Mouse (Mus musculus): Measurements from ENCODE around the gene Kcnc1. TPM values are rescaled to one million over a fixed set of nuclear protein-coding genes. Genes with fewer than 3 reads are reported as not detected.

The Kcnc1 gene
- total and polyA plus RNA-seq, 3 experiments: not detected

DNA sequence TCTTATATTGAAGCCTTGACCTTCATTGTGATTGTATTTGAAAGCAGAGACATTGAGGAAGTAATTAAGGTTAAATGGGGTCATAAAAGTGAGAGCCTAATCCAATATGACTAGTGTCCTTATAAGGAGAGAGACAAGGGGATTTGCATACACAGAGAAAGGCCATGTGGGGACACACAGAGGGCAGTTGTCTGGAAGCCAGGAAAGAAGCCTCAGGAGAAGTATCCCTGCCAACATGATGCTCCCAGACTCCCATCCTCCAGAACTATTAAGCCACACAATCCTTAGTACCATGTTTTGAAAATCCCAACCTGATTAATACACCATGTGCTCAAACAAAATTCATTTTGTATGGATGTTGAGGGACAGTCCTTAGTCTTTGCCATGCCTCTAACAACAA, 34.5 kb upstream of the Kcnc1 start:
- Histone ChIP-seq H3K79me2 (ENCODE audit: control insufficient read depth, insufficient read depth, low read length, poor library complexity) (no peaks in the 10 kb centered on the region), H3K9ac (ENCODE audit: control insufficient read depth, low read depth, low read length, poor library complexity, severe bottlenecking) (no peak overlapping the region), H3K36me3 (ENCODE audit: control insufficient read depth in 1 of 2, insufficient read depth in 2 of 2, low read length in 2 of 2) (no peaks in the 10 kb centered on the region), H3K27me3 (ENCODE audit: control insufficient read depth in 1 of 2, insufficient read depth in 2 of 2, low read length in 2 of 2) (no peaks in the 10 kb centered on the region), H3K9me3 (replicated peaks; ENCODE audit: insufficient read depth, low read length) (no peaks in the 10 kb centered on the region), H3K4me3 (ENCODE audit: control insufficient read depth in 1 of 2, insufficient read depth in 1 of 2, low read depth in 2 of 2, low read length in 2 of 2) (no peak overlapping the region), H3K4me1 (ENCODE audit: control insufficient read depth in 1 of 2, insufficient read depth in 2 of 2, low read length in 2 of 2) (no peaks in the 10 kb centered on the region), H3K27ac (ENCODE audit: control insufficient read depth, low read depth, low read length) (no peak overlapping the region)
- DNase-seq (ENCODE audit: low read depth, low spot score): no peak
- no peak for TF ChIP-seq MEF2A (IDR thresholded peaks at IDR 0.05; ENCODE audit: extremely low read depth, insufficient replicate concordance, low read depth, low read length, poor library complexity, severe bottlenecking)
- no peak for TF ChIP-seq E2F4 (IDR thresholded peaks at IDR 0.05; ENCODE audit: borderline replicate concordance, low read depth, low read length)
- TF ChIP-seq BHLHE40 (IDR thresholded peaks at IDR 0.05; ENCODE audit: borderline replicate concordance, low read depth, low read length): no peak
- TF ChIP-seq KAT2A (conservative IDR thresholded peaks at IDR 0.05; ENCODE audit: low read depth, low read length): no peak
- TF ChIP-seq NELFE (IDR thresholded peaks at IDR 0.05; ENCODE audit: low read depth, low read length): no peak
- TF ChIP-seq HCFC1 (IDR thresholded peaks at IDR 0.05; ENCODE audit: low read depth, low read length): no peak
- TF ChIP-seq TBP (IDR thresholded peaks at IDR 0.05; ENCODE audit: low read depth, low read length): no peak
- no peak for TF ChIP-seq EP300 (IDR thresholded peaks at IDR 0.05; ENCODE audit: low read depth in 1 of 2, low read length in 2 of 2)
- TF ChIP-seq ZMIZ1 (IDR thresholded peaks at IDR 0.05; ENCODE audit: low read depth, low read length): no peak
- TF ChIP-seq ELF1 (IDR thresholded peaks at IDR 0.05; ENCODE audit: low read depth, low read length): no peak
- no peak for TF ChIP-seq MAZ (IDR thresholded peaks at IDR 0.05; ENCODE audit: low read depth, low read length)
- TF ChIP-seq POLR2A (IDR thresholded peaks at IDR 0.05; ENCODE audit: control insufficient read depth in 1 of 2, insufficient read depth in 1 of 2, low read depth in 1 of 2, low read length in 2 of 2, poor library complexity in 1 of 2): no peak
- no peak for TF ChIP-seq SMC3 (IDR thresholded peaks at IDR 0.05; ENCODE audit: low read depth, low read length)
- no peak for TF ChIP-seq TCF12 (IDR thresholded peaks at IDR 0.05; ENCODE audit: low read depth, low read length)
- no peak for TF ChIP-seq NRF1 (IDR thresholded peaks at IDR 0.05; ENCODE audit: insufficient read depth, low read depth, low read length, poor library complexity, severe bottlenecking)
- TF ChIP-seq GATA1 (IDR thresholded peaks at IDR 0.05; ENCODE audit: low read depth, low read length): no peak
- TF ChIP-seq SIN3A (IDR thresholded peaks at IDR 0.05; ENCODE audit: low read length): no peak

DNA sequence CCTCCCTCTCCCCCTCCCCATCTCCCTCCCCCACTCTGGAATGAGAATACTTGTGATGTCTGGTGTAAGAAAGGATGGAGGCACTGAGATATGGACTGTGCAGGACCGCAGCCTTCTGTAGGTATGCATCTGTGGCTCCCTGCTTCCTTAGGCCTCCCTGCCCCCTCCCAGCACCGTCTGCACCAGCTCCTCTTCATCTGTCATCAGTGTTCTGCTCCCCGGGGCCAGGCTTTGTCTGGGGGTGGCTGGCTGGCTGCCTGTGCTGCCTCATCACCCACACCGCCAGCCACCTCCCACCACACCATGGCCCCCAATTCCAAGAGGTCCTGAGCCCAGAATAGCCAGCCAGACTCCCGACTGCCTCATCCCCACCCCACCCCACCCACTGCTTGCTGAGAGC, 32.1 kb upstream of the Kcnc1 start:
- DNase-seq (ENCODE audit: low read depth, low spot score): no peak

More for the DNA sequence above, 32.1 kb upstream of the Kcnc1 start:
- TF ChIP-seq EP300 (IDR thresholded peaks at IDR 0.05; ENCODE audit: low read depth in 1 of 2, low read length in 2 of 2) (no peak), MAZ (IDR thresholded peaks at IDR 0.05; ENCODE audit: low read depth, low read length) (no peak), ZNF384 (IDR thresholded peaks at IDR 0.05; ENCODE audit: low read depth, low read length) (no peak), SIN3A (IDR thresholded peaks at IDR 0.05; ENCODE audit: low read length) (no peak), GATA1 (IDR thresholded peaks at IDR 0.05; ENCODE audit: low read depth, low read length) (no peak), MXI1 (IDR thresholded peaks at IDR 0.05; ENCODE audit: low read depth, low read length) (no peak), ELF1 (IDR thresholded peaks at IDR 0.05; ENCODE audit: low read depth, low read length) (no peak), JUND (IDR thresholded peaks at IDR 0.05; ENCODE audit: low read depth, low read length) (no peak), SMC3 (IDR thresholded peaks at IDR 0.05; ENCODE audit: low read depth, low read length) (no peak), NELFE (IDR thresholded peaks at IDR 0.05; ENCODE audit: low read depth, low read length) (no peak), BHLHE40 (IDR thresholded peaks at IDR 0.05; ENCODE audit: borderline replicate concordance, low read depth, low read length) (no peak), MAX (IDR thresholded peaks at IDR 0.05; ENCODE audit: low read length) (no peak), ZMIZ1 (IDR thresholded peaks at IDR 0.05; ENCODE audit: low read depth, low read length) (no peak)
- Histone ChIP-seq H3K9ac (ENCODE audit: control insufficient read depth, low read depth, low read length, poor library complexity, severe bottlenecking) (no peak overlapping the region), H3K36me3 (ENCODE audit: control insufficient read depth in 1 of 2, insufficient read depth in 2 of 2, low read length in 2 of 2) (no peaks in the 10 kb centered on the region), H3K9me3 (replicated peaks; ENCODE audit: insufficient read depth, low read length) (no peaks in the 10 kb centered on the region), H3K27ac (ENCODE audit: control insufficient read depth, low read depth, low read length) (no peak overlapping the region), H3K4me3 (ENCODE audit: control insufficient read depth in 1 of 2, insufficient read depth in 1 of 2, low read depth in 2 of 2, low read length in 2 of 2) (no peak overlapping the region), H3K79me2 (ENCODE audit: control insufficient read depth, insufficient read depth, low read length, poor library complexity) (no peaks in the 10 kb centered on the region), H3K4me1 (ENCODE audit: control insufficient read depth in 1 of 2, insufficient read depth in 2 of 2, low read length in 2 of 2) (no peaks in the 10 kb centered on the region), H3K27me3 (ENCODE audit: control insufficient read depth in 1 of 2, insufficient read depth in 2 of 2, low read length in 2 of 2) (no peaks in the 10 kb centered on the region)

All from MEL (cell line).